Mouse (Mus musculus) T-helper 17 cell (primary cell): ENCODE data around the gene Cdc42ep2.
"Not testable (repeated sequence)": the region's sequence is repeated elsewhere in the genome, so short reads cannot be mapped to it uniquely, and the experiment has no call there.

ENCODE experiments used
- in situ Hi-C, 2 experiments: fragments of 300-600 bp; cut with MboI, MseI; formaldehyde crosslinking; loops; 1 replicate in 1 of 2; 2 replicates in 1 of 2; pipeline ENCODE4 v1.15.1; 2025; ENCODE audit warnings: high pct_unique_total_duplicates in 2 of 2

Cdc42ep2 gene

DNA sequence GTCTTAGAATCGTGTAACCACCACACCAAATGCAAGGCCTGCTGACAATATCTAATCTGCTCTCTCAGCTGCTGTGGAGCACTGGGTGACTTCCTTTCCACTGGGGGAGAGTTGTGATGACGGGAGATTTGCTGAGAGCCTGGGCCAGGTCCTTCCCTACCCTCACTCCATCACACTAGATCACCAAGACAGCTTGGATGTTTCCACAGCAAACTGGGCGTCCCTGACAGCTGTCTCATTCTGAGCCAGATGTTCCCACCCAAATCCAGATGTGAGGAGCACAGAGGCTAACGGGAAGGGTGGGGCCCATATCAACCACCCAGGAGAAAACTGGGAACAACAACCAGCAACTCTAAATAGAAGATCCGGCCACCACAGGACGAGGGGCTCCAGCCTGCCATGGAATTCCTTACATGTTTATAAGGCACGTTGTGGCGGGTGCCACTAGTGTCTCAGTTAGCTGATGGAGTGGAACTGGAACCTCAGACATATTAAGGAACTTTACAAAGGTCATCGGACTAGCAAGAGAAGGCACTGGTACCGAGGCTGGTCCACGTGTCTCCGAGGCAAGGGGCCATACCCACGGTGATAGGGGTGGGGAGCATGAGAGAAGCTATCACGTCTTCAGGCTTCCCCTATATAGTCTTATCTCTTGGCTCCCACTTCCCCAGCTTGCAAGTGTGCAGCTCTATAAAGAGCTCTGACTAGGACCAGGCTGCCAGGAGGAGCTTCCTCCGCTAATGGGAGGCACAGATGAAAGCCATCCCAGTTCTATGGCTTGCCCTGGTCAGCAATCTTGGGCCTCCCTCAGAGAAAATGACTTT lies 2.3 kb downstream of the Cdc42ep2 start:
- in situ Hi-C loops, result loop anchor here (5.0 kb wide), 2 partner anchors 35 to 95 kb away; partner anchors contain the start of gene Capn1 (in 1 of the 2)

GRCm38 (mm10) chr19:5921715-5922114 lies 2.9 kb downstream of the Cdc42ep2 start:
- in situ Hi-C loops, result loop anchor here (5.0 kb wide), 2 partner anchors 36 to 96 kb away; partner anchors contain the start of gene Capn1 (in 1 of the 2)

GRCm38 (mm10) chr19:5913007-5913719 lies 11.5 kb downstream of the Cdc42ep2 start, which contains the start of gene Dpf2:
Gene Dpf2, minus strand, starts transcription at chr19:5913010.
- in situ Hi-C loops, result no loop called here

DNA sequence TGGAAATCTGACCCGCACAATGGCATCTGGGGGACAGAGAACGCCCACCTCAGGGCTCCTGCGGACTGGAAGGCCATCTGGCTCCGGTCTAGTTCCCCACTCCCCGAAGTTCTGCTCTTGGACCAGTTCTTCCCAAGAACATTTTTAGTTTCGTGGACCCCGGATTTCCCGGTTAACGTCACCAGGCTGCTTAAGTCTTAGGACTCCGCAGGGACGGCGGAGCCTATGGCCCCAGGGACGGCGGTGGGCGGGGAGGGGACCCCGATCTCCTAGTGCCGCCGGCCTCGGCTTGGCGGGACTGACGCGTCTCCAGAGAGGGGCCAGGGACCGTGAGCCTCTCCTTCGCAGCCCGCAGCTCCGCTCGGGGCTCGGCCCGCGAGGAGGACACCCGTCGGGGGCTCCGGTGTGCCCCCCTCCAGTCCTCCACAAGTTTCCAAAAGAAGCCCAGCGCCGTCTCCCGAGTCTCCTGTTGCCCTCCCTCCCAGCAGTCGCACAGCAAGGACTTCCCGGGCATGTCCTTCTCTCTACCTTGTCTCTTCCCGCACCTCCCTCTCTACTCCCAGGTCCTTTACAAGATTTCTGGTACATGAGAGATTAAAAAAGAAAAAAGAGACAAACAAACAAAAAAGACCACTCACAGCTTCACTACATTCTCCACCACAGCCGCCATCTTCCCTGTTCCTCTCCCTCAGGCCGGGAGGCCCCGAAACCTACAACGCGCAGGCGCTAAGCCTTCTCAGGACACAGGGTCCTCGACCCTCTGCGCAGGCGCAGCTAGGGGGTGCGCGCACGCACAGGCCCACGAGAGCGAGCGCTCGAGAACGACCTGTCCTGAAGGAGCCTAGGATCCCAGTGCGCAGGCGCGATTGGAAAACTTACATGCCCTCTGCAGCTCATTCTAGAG lies 12.3 kb downstream of the Cdc42ep2 start:
- in situ Hi-C loops, result no loop called here

DNA sequence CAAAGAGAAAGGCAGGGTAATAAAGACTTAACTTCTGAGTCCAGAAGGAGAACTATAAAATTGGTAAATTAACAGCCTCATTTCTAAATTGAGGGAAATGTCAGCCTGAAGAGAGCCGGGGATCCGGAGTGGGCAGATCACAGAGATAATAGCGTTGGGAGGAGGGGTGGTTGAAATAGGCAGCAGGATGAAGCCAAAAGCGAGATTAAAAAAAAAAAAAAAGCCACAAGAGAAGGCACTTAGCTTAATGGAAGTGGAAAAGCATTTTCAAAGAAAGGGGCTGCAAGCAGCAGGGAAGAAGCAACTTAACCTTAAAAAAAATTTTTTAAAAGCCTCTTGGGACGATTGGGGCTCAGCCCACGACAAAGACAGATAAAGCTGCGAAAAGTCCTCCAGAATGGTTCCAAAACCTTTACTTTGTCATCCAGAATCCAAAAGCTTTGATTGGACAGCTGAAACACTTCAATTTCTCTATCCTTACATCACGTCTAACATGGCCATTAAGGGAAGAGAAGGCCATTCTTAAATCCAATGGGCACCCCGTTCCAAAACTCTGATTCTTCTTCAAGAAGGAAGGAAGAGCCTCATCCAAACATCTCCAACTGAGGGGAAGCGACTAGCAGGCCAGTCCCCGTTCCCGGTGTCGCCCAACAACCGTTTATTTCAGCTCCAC lies 13.1 kb downstream of the Cdc42ep2 start:
- in situ Hi-C loops, result no loop called here

DNA sequence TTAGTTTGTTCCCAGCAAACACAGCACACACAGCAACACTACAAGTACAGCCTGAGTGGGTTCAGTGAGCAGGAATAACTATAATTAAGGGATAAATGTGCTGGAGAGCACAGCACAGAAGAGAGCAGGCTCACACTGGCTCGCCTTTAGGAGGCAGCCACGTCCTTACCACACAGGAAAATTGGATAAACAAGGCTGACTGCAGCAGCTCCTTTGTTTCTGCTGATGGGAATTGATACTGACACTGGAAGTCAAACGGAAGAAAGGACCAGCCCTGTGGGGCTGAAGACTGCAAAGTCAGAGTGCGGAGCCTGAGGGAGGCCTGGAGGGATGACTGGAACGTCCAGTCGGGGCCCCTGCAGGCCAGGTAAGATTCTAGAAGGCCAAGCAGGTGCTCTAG lies 14.4 kb downstream of the Cdc42ep2 start:
- in situ Hi-C loops, result no loop called here

- in situ Hi-C loops, result no loop called here
Measured at GRCm38 (mm10) chr19:5907275-5907674, 17.3 kb downstream of the Cdc42ep2 start.

DNA sequence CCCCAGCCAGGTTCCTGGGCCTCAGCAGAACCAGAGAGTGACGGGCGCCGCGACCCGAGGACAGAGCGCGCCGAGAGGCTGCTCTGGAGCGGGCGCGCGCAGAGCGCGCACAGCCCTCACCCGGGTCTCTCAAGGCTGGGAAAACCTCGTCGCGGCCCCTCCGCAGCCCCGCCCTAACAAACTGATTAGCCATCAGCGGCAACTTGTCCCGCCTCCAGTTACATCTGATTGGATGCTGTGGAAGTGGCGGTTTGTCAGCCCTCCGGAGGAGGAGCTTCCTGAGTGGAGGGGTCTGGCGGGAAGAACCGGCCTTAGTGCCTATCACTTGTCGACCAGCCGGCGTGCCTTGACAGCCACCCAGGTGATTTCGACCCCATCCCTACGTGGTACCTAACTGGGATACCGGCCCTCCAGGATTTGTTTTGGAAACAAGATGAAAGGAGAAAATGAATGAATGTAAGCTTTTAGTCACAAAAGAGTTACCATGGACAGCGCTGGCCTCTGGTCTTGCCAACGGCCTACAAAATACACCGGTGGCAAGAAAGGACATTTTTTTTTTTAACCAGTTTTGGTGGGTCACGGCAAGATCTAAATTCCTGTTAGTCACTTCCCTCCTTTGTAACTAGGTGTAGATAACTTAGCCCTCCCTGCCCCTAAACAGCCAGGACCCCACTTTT lies 30.5 kb downstream of the Cdc42ep2 start, which contains the start of gene Tigd3:
TSS of gene Tigd3 (minus strand) at position 148 of the 677 bp plus-strand sequence.
- in situ Hi-C loops, result loop anchor here in 1 of 2 experiments (10.0 kb wide), 1 partner anchor 349 kb away; no protein-coding TSS in a partner anchor

- in situ Hi-C loops, result loop anchor here in 1 of 2 experiments (10.0 kb wide), 1 partner anchor 349 kb away; no protein-coding TSS in a partner anchor
Measured at GRCm38 (mm10) chr19:5893282-5894001, 31.2 kb downstream of the Cdc42ep2 start.

GRCm38 (mm10) chr19:5892735-5893134 lies 31.9 kb downstream of the Cdc42ep2 start:
- in situ Hi-C loops, result loop anchor here in 1 of 2 experiments (10.0 kb wide), 1 partner anchor 348 kb away; no protein-coding TSS in a partner anchor

DNA sequence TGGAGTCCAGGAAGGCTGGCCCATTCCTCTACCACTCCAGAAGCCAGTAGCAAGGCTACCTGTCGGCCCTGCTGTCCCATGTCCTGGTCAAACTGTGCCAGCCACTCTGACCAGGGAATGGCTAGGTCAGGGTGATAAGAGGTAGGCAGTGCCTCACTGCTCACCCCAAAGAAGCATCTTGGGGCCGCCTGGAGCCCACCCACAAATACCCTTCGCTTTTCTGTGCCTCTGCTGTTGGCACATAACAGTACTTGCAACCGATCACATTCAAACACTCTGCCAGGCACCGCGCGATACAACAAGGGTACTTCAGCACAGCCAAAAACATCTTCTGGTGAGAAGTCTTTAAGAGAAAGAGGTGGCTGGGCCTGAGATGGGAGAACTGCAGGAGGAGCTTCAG lies 32.4 kb downstream of the Cdc42ep2 start:
- in situ Hi-C loops, result loop anchor here in 1 of 2 experiments (10.0 kb wide), 1 partner anchor 347 kb away; no protein-coding TSS in a partner anchor

DNA sequence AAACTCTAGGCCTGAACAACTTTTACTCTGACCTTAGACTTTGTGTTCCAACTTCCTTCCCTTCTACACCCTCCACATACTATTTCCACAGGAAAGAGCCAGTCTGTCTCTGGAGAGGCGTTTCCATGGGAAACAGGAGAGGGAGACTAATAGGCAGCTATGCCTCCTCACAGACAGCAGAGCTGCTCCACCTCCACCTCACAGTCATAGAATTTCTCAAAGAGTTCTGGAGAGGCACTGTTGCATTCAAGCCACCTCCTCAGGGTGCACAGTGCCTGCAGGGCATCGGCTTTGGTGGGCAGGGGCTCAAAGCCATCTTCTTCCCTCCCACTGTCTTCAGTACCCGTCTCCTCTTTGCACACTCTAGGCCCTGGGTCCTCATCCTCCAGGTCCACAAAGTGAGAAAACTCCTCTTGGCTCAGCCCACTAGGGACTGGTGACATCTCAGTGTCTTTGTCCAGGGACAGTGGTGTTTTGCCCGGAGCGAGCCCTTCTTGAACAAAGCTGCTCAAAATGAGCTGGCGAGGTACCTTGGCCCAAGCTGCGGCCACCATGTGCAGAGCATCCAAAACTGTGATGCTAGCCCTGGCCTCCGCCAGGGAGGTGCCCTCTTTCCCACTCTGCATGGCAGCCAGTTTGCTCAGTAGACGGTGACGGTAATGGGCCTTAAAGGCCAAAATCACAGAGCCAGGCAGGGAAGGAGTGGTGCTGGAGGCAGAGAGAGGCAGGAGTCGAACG lies 32.9 kb downstream of the Cdc42ep2 start:
- in situ Hi-C loops, result loop anchor here in 1 of 2 experiments (10.0 kb wide), 1 partner anchor 347 kb away; no protein-coding TSS in a partner anchor

DNA sequence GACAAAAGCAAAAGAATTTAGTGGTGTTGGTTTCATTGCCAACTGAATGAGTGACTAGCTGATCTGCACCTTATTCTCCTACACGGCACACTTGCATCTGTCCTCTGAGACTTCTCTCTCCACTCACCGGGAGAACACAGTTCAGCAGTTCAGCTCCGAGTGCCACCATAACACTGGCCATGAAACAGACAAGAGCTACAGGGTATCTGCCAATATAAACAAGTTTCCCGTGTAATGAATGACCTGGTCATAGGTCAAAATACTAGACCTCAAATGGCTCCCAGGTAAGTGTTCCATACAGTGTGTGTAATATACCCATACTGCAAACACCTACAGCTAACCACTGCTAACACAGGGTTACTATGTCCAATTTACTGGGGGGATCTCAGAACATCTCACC lies 35.4 kb downstream of the Cdc42ep2 start:
- in situ Hi-C loops, result loop anchor here in 1 of 2 experiments (5.0 kb wide), 1 partner anchor 37 kb away; no protein-coding TSS in a partner anchor

DNA sequence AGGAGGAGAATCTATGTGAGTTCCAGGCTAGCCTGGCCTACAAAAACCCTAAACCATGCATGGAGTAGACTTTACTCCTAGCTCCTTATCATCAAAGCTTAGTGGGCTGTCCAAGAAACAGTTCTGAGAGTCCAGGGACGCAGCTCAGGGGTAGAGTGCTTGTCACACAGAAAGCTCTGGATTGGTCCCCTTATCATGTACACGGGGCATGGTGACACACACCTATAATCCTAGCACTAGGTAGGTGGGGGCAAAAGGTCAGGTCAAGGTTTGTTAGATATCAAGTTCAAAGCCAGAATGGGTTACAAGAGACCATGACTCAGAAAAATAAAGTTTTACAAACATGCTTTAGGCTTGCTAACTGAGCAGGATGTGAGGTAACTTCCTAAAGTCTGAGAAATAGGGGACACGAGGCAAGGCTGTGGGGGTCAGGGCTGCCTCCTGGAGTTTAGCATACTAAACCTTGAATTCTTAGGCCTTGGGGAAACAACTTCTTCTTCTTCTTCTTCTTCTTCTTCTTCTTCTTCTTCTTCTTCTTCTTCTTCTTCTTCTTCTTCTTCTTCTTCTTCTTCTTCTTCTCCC lies 37.3 kb downstream of the Cdc42ep2 start:
- in situ Hi-C loops, result loop anchor here in 1 of 2 experiments (5.0 kb wide), 1 partner anchor 35 kb away; no protein-coding TSS in a partner anchor

DNA sequence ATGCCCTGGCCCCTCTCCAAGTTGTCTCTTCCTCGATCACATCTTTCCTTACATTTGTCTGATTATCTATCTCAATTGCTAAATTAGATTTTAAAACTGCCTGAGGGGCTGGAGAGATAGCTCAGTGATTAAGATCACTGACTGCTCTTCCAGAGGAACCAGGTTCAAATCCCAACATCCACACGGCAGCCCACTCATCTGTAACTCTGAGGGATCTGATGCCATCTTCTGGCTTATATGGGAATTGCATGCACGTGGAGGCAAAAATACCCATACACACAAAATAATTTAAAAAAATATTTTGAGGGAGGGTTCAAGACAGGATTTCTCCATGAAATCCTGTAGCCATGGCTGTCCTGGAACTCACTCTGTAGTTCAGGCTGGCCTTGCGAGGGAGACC lies 38.8 kb downstream of the Cdc42ep2 start:
- in situ Hi-C loops, result loop anchor here in 1 of 2 experiments (5.0 kb wide), 1 partner anchor 34 kb away; no protein-coding TSS in a partner anchor

DNA sequence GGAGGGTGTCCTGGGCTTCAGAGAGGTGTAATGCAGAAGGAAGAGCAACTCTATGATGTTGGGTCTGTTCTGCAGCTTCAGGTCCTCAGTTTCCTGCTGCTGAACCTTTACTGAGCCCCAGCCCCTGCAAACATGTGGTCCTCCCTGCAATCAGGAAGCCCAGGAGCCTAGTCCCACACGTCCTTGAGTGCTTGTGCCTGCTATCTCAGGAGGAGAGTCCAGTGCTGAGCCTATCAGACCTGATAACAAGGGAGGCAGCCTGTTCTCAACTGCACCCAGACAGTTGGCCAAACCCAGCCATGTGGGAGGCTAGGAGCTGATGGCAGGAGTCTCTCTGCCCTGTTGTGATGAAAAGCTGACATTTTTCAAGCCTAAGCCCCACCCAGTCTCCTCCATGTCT lies 40.7 kb downstream of the Cdc42ep2 start:
- in situ Hi-C loops, result no loop called here

DNA sequence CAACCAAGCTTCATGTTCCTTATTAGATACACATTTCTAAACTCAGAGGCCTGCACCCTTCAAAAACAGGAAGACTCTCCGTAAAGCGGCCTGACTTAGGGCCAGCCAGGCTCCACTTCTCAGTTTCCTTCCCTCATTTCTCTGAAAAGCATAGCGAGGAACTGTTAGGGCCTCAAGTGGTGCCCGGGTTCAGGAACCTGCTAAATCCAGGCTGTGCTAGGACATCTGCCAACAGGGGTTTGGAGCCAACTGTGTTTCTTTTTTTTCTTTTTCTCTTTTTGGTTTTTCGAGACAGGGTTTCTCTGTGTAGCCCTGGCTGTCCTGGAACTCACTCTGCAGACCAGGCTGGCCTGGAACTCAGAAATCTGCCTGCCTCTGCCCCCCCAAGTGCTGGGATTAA lies 42.5 kb downstream of the Cdc42ep2 start:
- in situ Hi-C loops, result not testable (repeated sequence)

- in situ Hi-C loops, result no loop called here
Measured at GRCm38 (mm10) chr19:5881155-5881554, 43.5 kb downstream of the Cdc42ep2 start.
